Mouse (Mus musculus) layer of hippocampus, postnatal 10 days (tissue): ENCODE data around the gene Wdfy3. TPM values are rescaled to one million over a fixed set of nuclear protein-coding genes. Genes with fewer than 3 reads are reported as not detected.
"Not testable (repeated sequence)": the region's sequence is repeated elsewhere in the genome, so short reads cannot be mapped to it uniquely, and the experiment has no call there.

Source experiments
- DNase-seq, 2 experiments: peaks; one replicate each; pipeline ENCODE4 v3.0.0; 2021; ENCODE audit warnings: low spot score in 2 of 2
- total RNA-seq, 2 experiments: library from RNA; stranded (reverse); gene quantifications; 2 replicates each; pipeline ENCODE4 v1.2.3; 2021

Wdfy3 gene
- total RNA-seq, 2 experiments from 2014 or later = 105 to 106 TPM

DNA sequence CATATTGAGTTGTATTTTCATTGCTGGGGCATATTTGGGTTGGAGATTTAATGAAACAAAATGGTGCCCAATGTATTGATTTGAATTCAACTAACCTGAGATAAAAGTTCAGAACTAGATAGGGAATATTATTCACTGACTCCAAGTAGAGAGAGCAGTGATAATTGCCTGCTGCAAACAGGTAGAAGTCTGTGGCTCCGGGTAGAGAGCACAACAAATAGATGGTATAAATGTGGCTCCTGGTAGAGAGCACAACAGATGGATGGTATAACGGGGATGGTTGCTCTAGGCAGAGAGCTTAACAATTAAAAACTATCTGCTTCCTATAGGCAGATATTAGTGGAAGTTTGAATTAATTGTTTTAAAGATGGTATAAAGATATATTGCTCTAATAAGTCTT, 232.1 kb downstream of the Wdfy3 start:
- not testable (repeated sequence) for DNase-seq

DNA sequence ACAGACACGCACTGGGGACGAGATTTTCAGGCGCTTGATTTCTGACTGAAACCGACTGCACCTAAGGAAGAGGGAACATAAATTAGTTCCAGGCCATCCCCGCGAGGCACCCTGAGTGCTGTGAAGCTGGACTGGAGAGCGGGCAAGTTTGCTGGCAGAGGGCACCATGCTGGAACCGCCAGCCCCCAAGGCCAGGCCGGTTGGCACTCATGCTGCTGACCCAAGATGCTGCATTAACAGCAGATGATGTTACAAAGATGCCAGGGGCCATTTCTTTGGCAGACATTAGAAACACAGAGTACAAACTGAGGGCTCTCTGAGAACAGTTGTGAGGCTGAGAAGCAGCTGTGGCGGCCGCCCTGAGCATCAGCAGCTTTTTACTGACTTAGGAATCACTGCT, 233.5 kb downstream of the Wdfy3 start:
- no peak for DNase-seq

GRCm38 (mm10) chr5:101833875-101834274, 235.8 kb downstream of the Wdfy3 start:
- no peak for DNase-seq

GRCm38 (mm10) chr5:101832991-101833390, 236.7 kb downstream of the Wdfy3 start:
- no peak for DNase-seq

- no peak for DNase-seq
These were observed 237.7 kb downstream of the Wdfy3 start for GRCm38 (mm10) chr5:101832042-101832441.

DNA sequence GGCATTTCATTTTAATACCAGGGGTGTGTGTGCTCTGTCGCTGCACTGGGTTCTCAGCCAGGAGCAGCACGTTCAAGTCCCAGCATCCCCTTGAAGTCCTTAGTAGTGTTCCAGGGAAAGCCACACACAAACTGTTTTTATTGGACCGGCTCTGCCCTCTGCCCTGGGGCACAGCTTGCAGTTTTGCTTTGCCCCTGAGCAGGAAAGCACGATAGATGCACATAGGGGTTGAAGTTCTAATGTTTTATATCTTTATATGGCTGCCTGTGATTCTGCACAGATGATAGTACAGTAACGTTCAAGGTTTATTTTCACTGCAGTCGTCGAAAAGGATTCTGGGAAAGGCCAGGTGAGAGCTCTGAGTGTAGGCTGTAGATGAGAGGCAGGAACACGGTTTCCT, 239.5 kb downstream of the Wdfy3 start:
- no peak for DNase-seq

DNA sequence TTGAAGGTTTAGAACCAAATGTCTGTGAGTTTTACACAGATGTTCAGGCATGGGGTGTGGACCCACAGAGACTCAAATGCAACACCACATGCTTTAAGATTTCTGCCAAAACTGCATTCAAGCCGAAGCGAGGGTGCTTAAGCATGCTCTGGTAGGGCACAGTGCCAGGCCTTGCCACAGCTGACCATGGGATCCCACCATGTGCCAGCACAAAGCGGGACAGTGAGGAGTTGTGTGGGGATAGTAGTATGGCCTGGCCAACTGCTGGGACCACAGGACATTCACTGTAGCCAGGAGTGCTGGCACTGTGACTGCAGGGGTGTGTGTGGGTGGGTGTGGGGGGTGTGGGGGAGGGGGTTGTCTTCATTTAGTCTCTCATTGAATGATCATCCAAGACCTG, 240.8 kb downstream of the Wdfy3 start:
- DNase-seq = no peak

- DNase-seq = no peak
These were observed 242.2 kb downstream of the Wdfy3 start for GRCm38 (mm10) chr5:101827477-101827876.

GRCm38 (mm10) chr5:101826531-101826970, 243.2 kb downstream of the Wdfy3 start:
- peak in 1 of 2 experiments; percentile 36 for DNase-seq

GRCm38 (mm10) chr5:101825111-101825911, 244.4 kb downstream of the Wdfy3 start:
- DNase-seq = no peak

- DNase-seq = no peak
These were observed 247.4 kb downstream of the Wdfy3 start for GRCm38 (mm10) chr5:101822311-101822670.

GRCm38 (mm10) chr5:101821491-101822310, 248.0 kb downstream of the Wdfy3 start:
- no peak for DNase-seq

- no peak for DNase-seq
These were observed 248.7 kb downstream of the Wdfy3 start for GRCm38 (mm10) chr5:101821052-101821451.

GRCm38 (mm10) chr5:101819844-101820243, 249.9 kb downstream of the Wdfy3 start:
- DNase-seq = no peak

- DNase-seq = no peak
These were observed 250.5 kb downstream of the Wdfy3 start for GRCm38 (mm10) chr5:101819216-101819615.

DNA sequence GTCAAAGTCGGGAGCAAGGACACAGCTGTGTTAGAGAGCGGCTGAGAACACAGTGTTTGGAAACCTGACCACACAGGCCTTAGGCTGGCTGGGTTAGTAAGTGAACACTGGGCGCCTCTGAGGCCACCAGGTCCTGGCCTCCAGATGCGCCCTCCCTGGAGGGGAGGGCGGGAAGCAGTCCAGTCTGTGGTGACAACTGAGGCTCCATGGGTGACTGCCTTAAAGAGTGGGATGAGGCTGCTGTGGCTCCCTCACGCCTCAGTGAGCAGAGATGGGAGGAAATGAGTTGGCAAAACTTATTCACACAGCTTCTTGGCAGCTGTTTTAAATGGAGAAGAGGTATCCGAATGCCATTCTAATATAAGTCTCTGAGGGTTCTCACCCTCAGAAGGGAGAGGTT, 252.9 kb downstream of the Wdfy3 start:
- DNase-seq = no peak

DNA sequence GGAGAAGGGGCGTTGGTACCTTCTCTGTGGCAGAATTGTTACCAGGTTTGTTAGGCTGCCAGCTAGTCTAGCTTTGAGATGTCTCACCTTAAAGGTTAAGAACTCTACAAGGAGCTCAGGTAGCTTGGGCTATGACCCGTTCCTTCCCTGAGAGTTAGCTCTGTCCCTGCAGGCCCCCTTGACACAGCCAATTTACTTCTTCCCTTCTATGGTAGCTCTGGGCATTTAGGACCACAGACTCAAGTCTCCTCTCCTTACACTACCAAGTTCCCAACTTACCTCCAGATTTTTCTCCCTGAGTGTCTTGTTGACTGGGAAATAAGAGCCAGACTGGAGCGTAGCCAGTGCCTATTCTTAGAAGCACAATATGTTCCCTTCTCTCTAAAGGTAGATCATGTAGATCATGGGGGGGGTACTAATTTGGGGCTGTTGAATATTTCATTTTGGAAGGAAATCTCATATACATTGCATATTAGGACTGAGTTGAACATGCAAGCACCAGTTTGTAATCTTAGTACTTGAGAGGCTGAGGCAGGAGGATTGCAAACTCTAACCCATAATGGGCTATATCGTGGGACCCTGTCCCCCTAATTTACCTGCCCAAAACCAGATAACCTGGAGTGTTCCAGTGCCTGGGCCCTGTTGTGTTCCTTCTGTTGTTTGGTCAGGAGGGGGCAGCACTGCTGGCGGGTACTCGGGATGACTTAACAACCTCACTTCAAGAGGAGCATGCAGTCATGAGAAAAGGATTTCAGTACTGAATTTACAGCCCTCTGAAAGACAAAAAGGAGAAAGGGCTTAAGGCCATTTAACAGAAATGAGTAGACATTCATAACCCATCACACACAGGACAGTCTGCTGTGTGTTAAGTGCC, 258.2 kb downstream of the Wdfy3 start:
- no peak for DNase-seq

- DNase-seq = no peak
These were observed 267.2 kb downstream of the Wdfy3 start for GRCm38 (mm10) chr5:101802358-101803022.

DNA sequence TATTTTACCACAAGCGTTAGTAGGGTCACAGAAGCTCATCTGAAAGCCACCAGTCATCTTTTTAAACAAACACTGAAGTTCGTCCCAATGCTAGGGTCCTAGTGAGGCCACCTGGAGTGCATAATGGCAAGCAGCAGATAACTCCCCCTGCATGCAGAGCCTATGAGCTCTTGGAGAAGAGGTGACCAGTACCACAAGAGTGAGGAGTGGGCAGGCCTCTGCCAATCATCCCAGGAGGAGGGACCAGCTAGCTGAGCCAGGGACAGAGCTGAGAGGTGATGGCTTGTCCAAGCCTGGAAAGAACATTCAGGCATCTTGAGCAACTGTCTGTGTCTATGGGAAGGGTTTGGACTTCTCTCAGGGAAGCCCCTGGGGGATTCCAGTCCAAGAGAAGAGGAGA, 267.8 kb downstream of the Wdfy3 start:
- no peak for DNase-seq

- DNase-seq = no peak
These were observed 277.1 kb downstream of the Wdfy3 start for GRCm38 (mm10) chr5:101792665-101793064.

DNA sequence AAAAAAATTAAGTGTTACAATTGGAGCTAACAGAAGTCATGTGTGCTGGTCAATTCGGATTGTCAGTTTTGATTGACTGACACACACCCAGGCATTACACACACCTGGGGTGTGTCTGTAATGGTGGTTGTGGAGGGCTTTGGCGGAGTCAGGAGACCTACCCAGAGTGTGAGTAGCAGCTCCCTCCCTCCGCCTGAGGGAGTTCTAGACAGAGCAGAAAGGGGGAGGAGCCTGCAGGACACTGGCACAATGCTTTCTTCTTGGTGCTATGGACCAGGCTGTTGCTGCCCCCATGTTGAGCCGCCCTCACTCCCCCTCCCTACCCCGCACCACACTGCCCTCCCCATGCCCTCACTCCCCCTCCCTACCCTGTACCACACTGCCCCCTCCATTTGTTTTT, 279.2 kb downstream of the Wdfy3 start:
- no peak for DNase-seq
